Mouse (Mus musculus) hindbrain, embryonic 10.5 days (tissue): ENCODE measurements at regions not wholly inside any gene's neighbourhood (a gene's known extent, or its start where the extent isn't known, plus 50 kb on each side); places are given as distances from the start of the nearest gene placed in this dataset.

Experiments
- DNase-seq: peaks from one replicate; pipeline ENCODE4 v3.0.0-alpha.2; 2017; ENCODE audit warnings: low spot score
- H3K27ac ChIP-seq: fragments of 300-500 bp; sonication (generic); 2 replicates; pipeline ENCODE4 v1.5.1; 2016; ENCODE audit warnings: mild to moderate bottlenecking, moderate library complexity
- H3K27me3 ChIP-seq: fragments of 300-500 bp; sonication (generic); 2 replicates; pipeline ENCODE4 v1.6.1; 2016; ENCODE audit warnings: mild to moderate bottlenecking; ENCODE audit not compliant: poor library complexity, insufficient read depth, severe bottlenecking
- H3K36me3 ChIP-seq: fragments of 300-500 bp; sonication (generic); 2 replicates; pipeline ENCODE4 v1.6.1; 2016; ENCODE audit warnings: mild to moderate bottlenecking, moderate library complexity
- H3K4me1 ChIP-seq: fragments of 300-500 bp; sonication (generic); replicated peaks from 2 replicates; pipeline ENCODE4 v1.6.1; 2016; ENCODE audit warnings: mild to moderate bottlenecking
- H3K4me3 ChIP-seq: fragments of 300-500 bp; sonication (generic); 2 replicates; pipeline ENCODE4 v1.5.1; 2016; ENCODE audit warnings: mild to moderate bottlenecking, moderate library complexity
- H3K9me3 ChIP-seq: fragments of 300-500 bp; sonication (generic); 2 replicates; pipeline ENCODE4 v1.6.1; 2016; ENCODE audit warnings: mild to moderate bottlenecking, moderate library complexity
- WGBS: fragments of 180-500 bp; shearing (Covaris S2); methylation state at CpG from one replicate; pipeline ENCODE4 v1.1.7; 2016; 5-methylcytosine and 5-hydroxymethylcytosine counted together

DNA sequence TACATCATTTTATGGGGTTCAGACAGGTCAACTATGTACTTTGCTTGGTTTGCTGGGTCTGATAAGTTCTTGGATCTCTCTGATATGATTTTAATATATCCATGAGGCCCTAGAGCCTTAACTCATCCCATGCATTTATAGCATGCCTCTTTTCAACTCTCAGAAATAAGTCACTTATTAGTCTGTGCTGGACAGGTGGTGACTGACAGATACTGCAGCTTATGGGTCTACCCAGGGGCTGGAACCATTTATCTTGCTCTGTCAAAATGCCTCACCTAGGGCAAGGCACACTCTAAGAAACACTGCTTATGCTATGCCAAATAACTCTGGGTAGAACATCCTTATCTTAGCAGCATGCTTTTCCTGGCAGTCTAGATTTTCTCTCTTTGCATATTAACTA, 225.6 kb downstream of the Mbnl1 start:
- Histone ChIP-seq H3K9me3 (no peaks in the 10 kb centered on the region), H3K27ac (no peak overlapping the region), H3K4me1 (no peaks in the 10 kb centered on the region), H3K27me3 (no peaks in the 10 kb centered on the region), H3K4me3 (no peak overlapping the region), H3K36me3 (no peaks in the 10 kb centered on the region)
- DNase-seq = no peak

DNA sequence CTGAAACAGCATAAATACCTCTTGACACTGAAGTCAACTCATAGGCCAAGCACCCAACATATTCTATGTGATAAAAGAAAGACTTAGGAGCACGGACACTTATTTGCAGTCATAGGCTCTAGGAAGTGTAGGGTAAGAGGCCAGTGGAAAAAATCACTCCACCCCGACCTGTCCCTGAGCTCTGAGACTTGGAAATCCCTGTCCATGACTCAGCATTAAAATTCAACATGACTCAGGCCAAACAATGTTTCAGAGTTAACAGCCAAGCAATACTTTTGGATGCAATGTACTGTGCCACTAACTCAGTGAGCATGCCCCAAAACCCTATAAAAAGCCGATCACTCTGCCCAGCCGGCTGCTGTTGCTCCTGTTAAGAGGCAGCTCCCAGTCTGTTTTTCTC, 234.5 kb downstream of the Mbnl1 start:
- no peaks in the 10 kb centered on the region for H3K36me3 ChIP-seq
- no peak for DNase-seq

DNA sequence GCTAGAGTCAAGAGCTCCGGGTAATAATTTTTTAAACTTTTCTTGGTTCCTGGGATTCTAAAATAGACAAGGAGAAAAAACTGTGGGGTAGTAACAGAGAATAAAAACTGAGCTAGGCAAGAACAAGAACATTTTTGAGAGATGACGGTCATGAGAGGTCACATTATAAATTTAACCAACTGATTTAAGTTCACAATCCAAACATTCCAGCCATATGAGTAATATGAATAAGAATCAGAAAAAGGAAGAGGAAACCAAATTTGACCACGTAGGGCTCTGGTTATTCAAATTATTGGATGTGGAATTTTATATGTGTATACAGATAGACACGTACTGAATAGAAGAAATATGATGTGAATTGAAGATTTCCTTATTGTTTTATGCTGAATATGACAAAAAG, 240.3 kb downstream of the Mbnl1 start:
- 91% methylated on average over 4 of the region's 4 CpGs for WGBS

More for the DNA sequence above, 234.5 kb downstream of the Mbnl1 start:
- H3K4me3 ChIP-seq = no peak overlapping the region
- no peak overlapping the region for H3K27ac ChIP-seq
- H3K27me3 ChIP-seq = no peaks in the 10 kb centered on the region
- no peaks in the 10 kb centered on the region for H3K4me1 ChIP-seq
- H3K9me3 ChIP-seq = no peaks in the 10 kb centered on the region
- WGBS = 93% methylated on average over 4 of the region's 4 CpGs

DNA sequence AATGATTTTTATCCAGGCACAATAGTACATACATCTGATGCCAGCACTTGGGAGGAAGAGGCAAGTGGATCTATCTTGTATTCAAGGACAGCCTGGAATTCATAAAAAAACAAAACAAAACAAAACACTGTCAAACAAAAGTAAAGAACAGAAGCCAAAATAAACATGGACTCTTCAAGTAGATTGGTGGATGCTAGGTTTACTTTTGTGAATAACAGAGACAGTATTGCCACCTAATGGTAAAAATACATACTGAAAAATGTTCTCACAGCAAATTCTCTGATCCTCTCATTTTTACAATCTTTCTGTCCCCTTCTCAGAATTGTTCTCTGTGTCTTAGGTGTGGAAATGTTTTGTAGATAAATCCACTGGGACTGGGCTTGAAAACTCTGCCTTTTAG, 247.7 kb downstream of the Mbnl1 start:
- Histone ChIP-seq H3K27ac (no peak overlapping the region), H3K4me1 (no peaks in the 10 kb centered on the region), H3K4me3 (no peak overlapping the region), H3K9me3 (no peaks in the 10 kb centered on the region), H3K36me3 (no peaks in the 10 kb centered on the region), H3K27me3 (no peaks in the 10 kb centered on the region)
- no peak for DNase-seq

More for the DNA sequence above, 240.3 kb downstream of the Mbnl1 start:
- Histone ChIP-seq H3K4me1 (no peaks in the 10 kb centered on the region), H3K9me3 (no peaks in the 10 kb centered on the region), H3K27ac (no peak overlapping the region), H3K36me3 (no peaks in the 10 kb centered on the region), H3K27me3 (no peaks in the 10 kb centered on the region), H3K4me3 (no peak overlapping the region)
- no peak for DNase-seq

DNA sequence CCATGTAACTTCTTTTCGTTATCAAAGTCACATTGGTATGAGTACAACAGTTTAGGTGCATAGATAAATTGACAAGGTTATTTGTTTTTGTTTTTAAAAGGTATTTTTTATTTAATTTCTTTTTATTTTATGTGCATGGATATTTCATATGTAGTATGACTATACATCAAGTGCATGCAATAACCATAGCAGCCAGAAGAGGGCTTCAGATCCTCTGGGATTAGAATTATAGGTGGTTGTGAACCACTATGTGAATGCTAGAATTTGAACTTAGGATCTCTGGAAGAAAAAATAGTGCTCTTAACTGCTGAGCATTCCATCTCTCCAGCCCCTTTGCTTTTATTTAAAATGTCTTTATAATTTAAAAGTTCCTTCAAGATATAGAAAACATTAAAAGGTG, 258.7 kb downstream of the Mbnl1 start:
- Histone ChIP-seq H3K27me3 (no peaks in the 10 kb centered on the region), H3K9me3 (no peaks in the 10 kb centered on the region), H3K4me3 (no peak overlapping the region), H3K27ac (no peak overlapping the region), H3K36me3 (no peaks in the 10 kb centered on the region), H3K4me1 (no peaks in the 10 kb centered on the region)
- DNase-seq = no peak
- 92% methylated on average over 1 of the region's 1 CpGs for WGBS

DNA sequence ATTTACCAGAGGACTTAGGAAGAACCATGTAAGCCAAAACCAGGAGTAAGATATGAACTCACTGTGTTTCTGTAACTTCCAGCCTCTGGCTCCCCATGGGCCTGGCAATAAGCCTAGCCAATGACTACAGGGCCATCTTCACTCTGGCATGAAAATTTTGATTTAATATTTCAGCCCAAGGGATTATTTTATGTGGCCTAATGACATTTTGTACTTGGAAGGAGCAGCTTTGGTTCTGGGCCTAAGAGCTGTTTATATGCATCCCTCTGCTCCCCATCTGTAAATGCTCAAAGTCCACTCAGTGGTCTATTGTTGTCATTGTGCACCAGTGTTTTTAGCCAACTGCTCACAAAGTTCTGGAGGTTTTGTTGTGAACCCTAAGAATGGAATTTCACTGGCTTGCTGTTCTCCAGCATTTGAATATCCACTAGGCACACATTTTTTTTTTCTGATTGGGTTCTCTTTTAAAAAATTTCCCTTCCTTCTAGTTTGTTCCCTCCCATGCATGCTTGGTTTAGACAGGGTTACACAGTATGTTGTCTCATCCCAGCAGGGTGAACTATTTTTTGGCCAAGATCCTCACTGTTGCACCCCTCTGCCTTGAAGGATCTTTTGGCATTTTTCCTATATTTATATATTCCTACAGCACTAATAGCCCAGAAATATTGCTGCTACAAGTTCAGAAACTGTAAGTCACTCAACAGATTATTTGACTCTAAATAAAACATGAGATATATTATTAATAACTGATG, 261.9 kb upstream of the P2ry1 start:
- no peaks in the 10 kb centered on the region for H3K9me3 ChIP-seq
- H3K27me3 ChIP-seq = no peaks in the 10 kb centered on the region
- H3K4me1 ChIP-seq = no peaks in the 10 kb centered on the region
- H3K27ac ChIP-seq = no peak overlapping the region
- no peak overlapping the region for H3K4me3 ChIP-seq
- H3K36me3 ChIP-seq = no peaks in the 10 kb centered on the region
- DNase-seq = no peak

DNA sequence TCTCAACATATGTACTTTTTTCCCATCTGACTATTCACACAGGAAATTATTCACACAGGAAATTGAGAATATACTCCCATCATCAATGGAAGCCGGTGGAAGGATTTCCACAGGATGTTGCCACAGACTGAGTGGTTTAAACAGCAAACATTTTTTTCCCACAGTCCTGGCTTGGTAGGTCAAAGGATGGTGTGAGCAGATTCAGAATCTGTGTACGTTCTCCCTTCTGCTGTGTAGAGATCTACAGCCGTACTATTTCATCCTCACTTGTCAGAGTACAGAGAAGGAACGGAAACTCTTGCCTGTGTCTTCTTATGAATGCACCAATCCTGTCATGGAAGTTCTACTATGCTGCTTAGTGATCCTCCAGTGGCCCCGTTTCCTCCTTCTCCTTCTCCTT, 261.2 kb upstream of the P2ry1 start:
- DNase-seq = no peak
- WGBS = 85% methylated on average over 5 of the region's 5 CpGs

DNA sequence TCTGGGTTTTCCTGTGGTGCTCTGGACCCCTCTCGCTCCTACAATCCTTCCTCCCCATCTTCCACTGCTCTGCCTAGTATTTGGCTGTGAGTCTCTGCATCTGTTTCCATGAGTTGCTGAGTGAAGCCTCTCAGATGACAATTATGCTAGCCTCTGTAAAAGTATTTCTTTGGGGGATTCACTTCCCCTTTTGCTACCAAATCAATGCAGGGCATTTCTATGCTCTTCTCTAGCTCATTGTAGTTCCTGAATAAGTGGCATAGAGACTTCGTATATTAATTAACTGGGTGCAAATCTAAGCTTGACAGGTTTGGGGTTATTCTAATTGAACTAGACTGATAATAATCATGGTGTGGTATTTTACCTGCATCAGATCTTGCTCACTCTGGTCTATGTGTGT, 260.4 kb upstream of the P2ry1 start:
- DNase-seq = no peak
- H3K27ac ChIP-seq = no peak overlapping the region
- 91% methylated on average over 2 of the region's 2 CpGs for WGBS
- H3K27me3 ChIP-seq = no peaks in the 10 kb centered on the region
- no peaks in the 10 kb centered on the region for H3K9me3 ChIP-seq
- H3K4me1 ChIP-seq = no peaks in the 10 kb centered on the region
- no peak overlapping the region for H3K4me3 ChIP-seq
- no peaks in the 10 kb centered on the region for H3K36me3 ChIP-seq

More for the DNA sequence above, 261.2 kb upstream of the P2ry1 start:
- Histone ChIP-seq H3K27ac (no peak overlapping the region), H3K4me3 (no peak overlapping the region), H3K27me3 (no peaks in the 10 kb centered on the region), H3K4me1 (no peaks in the 10 kb centered on the region), H3K9me3 (no peaks in the 10 kb centered on the region), H3K36me3 (no peaks in the 10 kb centered on the region)

DNA sequence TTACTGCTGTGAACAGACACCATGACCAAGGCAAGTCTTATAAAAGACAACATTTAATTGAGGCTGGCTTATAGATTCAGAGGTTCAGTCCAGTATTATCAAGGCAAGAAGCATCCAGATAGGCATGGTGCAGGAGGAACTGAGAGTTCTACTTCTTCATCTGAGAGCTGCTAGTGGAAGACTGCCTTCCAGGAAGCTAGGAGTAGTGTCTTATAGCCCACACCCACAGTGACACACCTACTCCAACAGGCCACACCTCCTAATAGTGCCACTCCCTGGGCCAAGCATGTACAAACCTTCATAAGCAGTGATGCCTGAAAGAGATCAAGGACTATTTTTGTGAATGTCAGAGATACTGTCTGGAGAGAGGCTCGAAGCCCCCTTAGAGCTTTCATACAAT, 257.5 kb upstream of the P2ry1 start:
- no peak for DNase-seq
- Histone ChIP-seq H3K9me3 (no peaks in the 10 kb centered on the region), H3K27ac (no peak overlapping the region), H3K4me1 (no peaks in the 10 kb centered on the region), H3K4me3 (no peak overlapping the region), H3K36me3 (no peaks in the 10 kb centered on the region), H3K27me3 (no peaks in the 10 kb centered on the region)
- 89% methylated on average over 1 of the region's 1 CpGs for WGBS

DNA sequence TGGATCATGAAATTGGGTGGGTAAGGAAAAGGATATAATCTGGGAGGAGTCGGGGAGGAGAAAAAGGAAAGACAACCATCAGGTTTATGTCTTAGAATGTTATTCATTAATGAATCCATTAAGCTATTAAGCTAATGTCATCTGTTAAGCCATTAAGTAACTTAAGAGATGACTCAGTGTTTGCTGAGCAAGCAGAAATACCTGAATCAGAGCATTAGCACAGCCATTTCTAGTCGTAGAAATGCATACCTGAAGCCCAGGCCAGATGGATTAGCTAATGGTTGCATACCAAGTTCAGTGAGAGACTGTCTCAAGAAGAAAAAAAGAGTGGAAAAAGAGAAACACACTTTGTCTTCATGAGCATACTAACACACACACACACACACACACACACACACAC, 244.0 kb upstream of the P2ry1 start:
- no peaks in the 10 kb centered on the region for H3K9me3 ChIP-seq
- H3K27ac ChIP-seq = no peak overlapping the region
- H3K4me1 ChIP-seq = no peaks in the 10 kb centered on the region
- DNase-seq = no peak
- 77% methylated on average over 2 of the region's 2 CpGs for WGBS
- no peaks in the 10 kb centered on the region for H3K36me3 ChIP-seq
- H3K4me3 ChIP-seq = no peak overlapping the region
- H3K27me3 ChIP-seq = no peaks in the 10 kb centered on the region

DNA sequence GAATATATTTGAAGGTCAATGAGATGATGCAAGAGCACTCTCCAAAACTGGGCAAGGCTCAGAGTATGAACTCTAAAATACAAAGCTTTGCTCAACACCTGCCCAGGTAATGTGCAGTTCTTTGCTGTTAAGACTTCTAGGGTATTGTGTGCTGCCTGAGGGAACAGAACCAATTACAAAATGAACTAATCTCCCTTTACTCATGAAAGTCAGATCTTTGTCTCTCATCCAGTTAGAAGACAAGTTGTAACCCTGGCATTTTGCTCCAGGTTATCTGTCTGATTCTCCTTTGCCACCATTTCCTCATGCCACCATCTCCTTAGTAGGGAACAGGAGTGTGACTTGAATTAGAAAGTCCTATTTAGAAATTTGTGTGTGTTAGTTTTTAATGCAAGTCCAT, 243.5 kb upstream of the P2ry1 start:
- no peak overlapping the region for H3K4me3 ChIP-seq
- H3K27me3 ChIP-seq = no peaks in the 10 kb centered on the region
- H3K27ac ChIP-seq = no peak overlapping the region
- H3K36me3 ChIP-seq = no peaks in the 10 kb centered on the region
- DNase-seq = no peak
- H3K4me1 ChIP-seq = no peaks in the 10 kb centered on the region
- no peaks in the 10 kb centered on the region for H3K9me3 ChIP-seq

DNA sequence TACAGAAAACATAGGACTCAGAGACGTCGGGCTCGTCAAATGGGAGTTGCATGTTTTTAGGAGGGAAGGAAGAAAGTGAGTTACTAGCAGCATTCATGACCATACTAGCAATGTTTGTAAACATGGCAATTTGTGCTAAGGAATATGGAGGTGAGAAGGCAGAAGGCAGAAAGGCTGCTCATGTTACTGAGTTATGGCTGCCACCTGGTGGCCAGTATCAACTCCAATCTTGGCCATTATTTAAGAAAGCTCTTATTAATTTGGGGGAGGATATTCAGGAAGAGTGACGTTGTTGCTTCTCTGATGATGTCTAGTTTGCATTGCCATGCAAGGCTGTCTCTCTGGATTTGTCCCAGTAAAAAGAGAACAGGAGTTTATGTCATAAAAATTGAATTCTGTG, 239.7 kb upstream of the P2ry1 start:
- DNase-seq = peak; percentile 31
- Histone ChIP-seq H3K4me3 (no peak overlapping the region), H3K36me3 (no peaks in the 10 kb centered on the region), H3K27me3 (no peaks in the 10 kb centered on the region), H3K4me1 (no peaks in the 10 kb centered on the region), H3K27ac (no peak overlapping the region), H3K9me3 (no peaks in the 10 kb centered on the region)
- WGBS = 68% methylated on average over 4 of the region's 4 CpGs

DNA sequence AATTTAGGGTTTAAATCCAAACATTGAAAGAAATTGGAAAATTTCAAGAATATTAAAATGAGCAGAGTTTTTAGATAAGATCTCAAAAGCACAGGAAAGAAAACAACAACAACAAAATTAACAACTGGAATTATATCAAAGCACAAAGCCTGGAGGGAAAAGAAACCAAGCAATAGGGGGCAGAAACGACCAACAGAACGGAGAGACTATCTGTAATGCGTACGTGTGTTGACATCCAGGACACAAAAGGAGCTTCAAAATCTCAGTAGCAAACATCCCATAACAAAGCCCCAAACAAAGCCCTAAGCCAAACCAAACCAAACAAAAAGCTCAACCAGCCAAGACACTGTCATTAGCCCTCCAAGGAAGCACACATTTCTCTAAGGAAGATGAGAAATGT, 237.5 kb upstream of the P2ry1 start:
- no peaks in the 10 kb centered on the region for H3K36me3 ChIP-seq
- no peak overlapping the region for H3K27ac ChIP-seq
- H3K4me1 ChIP-seq = no peaks in the 10 kb centered on the region
- no peak for DNase-seq
- H3K4me3 ChIP-seq = no peak overlapping the region
- WGBS = 55% methylated on average over 4 of the region's 4 CpGs
- no peaks in the 10 kb centered on the region for H3K9me3 ChIP-seq
- no peaks in the 10 kb centered on the region for H3K27me3 ChIP-seq

DNA sequence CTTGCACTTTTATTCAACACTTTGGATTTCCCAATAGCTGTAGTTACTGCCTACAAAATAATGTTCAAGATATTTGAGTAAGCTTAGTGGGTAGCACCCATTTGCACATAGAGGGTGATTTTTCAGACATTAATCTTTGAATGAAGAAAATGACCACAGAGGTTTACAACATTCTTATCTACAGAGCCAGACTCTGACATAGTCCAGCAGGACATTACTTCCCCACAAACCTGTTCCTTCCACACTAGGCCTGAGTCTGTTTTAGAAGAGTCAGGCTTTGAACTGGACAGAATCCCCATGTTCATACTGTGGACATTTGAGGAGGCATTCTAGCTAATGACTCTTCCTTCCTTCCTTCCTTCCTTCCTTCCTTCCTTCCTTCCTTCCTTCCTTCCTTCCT, 233.6 kb upstream of the P2ry1 start:
- no peaks in the 10 kb centered on the region for H3K9me3 ChIP-seq
- no peaks in the 10 kb centered on the region for H3K36me3 ChIP-seq
- H3K4me3 ChIP-seq = no peak overlapping the region
- H3K4me1 ChIP-seq = no peaks in the 10 kb centered on the region
- H3K27me3 ChIP-seq = no peaks in the 10 kb centered on the region
- no peak overlapping the region for H3K27ac ChIP-seq
- no peak for DNase-seq
